Mouse (Mus musculus): ENCODE data around the gene Eif4g3. TPM values are rescaled to one million over a fixed set of nuclear protein-coding genes. Genes with fewer than 3 reads are reported as not detected.

Gene Eif4g3
- polyA plus RNA-seq, 1 experiment from 2014 or later, result 55.9 TPM

DNA sequence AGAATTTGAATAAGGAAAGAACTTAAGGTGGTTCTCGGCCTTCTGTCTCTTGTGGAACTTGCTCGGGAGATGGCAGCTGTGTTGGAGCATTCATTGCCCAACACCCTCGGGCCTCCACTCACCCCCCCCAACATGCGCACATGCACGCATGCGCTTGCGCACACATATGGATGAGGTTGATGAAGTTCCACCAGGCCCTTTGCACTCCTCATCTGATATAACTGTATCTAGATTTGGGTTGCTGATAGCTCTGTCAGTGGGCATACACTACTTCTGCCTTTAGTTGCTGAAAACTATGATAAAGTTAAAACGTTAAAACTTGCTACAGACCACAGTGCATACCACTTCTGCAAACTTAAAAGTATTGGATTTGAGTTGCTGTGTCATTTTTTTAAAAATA is 89.6 kb downstream of the Eif4g3 start:
- Histone ChIP-seq H3K27ac (ENCODE audit: low read depth, low read length) (no peak overlapping the region), H3K27me3 (ENCODE audit: control insufficient read depth, insufficient read depth, low read length) (no peaks in the 10 kb centered on the region), H3K4me1 (ENCODE audit: control insufficient read depth, insufficient read depth, low read length) (no peaks in the 10 kb centered on the region), H3K36me3 (ENCODE audit: control insufficient read depth, insufficient read depth, low read length) (peaks cover 39% of the 10 kb centered on the region), H3K4me3 (ENCODE audit: low read length) (no peak overlapping the region), H3K4me2 (replicated peaks; ENCODE audit: low read depth, low read length) (no peak overlapping the region), H3K9ac (ENCODE audit: low read depth, low read length) (no peak overlapping the region), H3K9me3 (ENCODE audit: control insufficient read depth, low read length) (no peaks in the 10 kb centered on the region)
- ATAC-seq (ENCODE audit: low FRiP score, low TSS enrichment), result no peak
- WGBS, result 93% methylated on average over 8 of the region's 8 CpGs

GRCm38 (mm10) chr4:138084103-138084502 is 91.3 kb downstream of the Eif4g3 start:
- Histone ChIP-seq H3K27me3 (ENCODE audit: control insufficient read depth, insufficient read depth, low read length) (no peaks in the 10 kb centered on the region), H3K4me1 (ENCODE audit: control insufficient read depth, insufficient read depth, low read length) (no peaks in the 10 kb centered on the region), H3K4me3 (ENCODE audit: low read length) (no peak overlapping the region), H3K9ac (ENCODE audit: low read depth, low read length) (no peak overlapping the region), H3K9me3 (ENCODE audit: control insufficient read depth, low read length) (no peaks in the 10 kb centered on the region), H3K36me3 (ENCODE audit: control insufficient read depth, insufficient read depth, low read length) (peaks cover 40% of the 10 kb centered on the region), H3K27ac (ENCODE audit: low read depth, low read length) (no peak overlapping the region), H3K4me2 (replicated peaks; ENCODE audit: low read depth, low read length) (no peak overlapping the region)
- WGBS, result 93% methylated on average over 8 of the region's 8 CpGs
- ATAC-seq (ENCODE audit: low FRiP score, low TSS enrichment), result no peak

GRCm38 (mm10) chr4:138084851-138085573 is 92.2 kb downstream of the Eif4g3 start:
- no peaks in the 10 kb centered on the region for H3K27me3 ChIP-seq (ENCODE audit: control insufficient read depth, insufficient read depth, low read length)
- H3K9ac ChIP-seq (ENCODE audit: low read depth, low read length), result no peak overlapping the region
- no peaks in the 10 kb centered on the region for H3K4me1 ChIP-seq (ENCODE audit: control insufficient read depth, insufficient read depth, low read length)
- peaks cover 47% of the 10 kb centered on the region for H3K36me3 ChIP-seq (ENCODE audit: control insufficient read depth, insufficient read depth, low read length)
- 80% methylated on average over 13 of the region's 13 CpGs for WGBS
- H3K9me3 ChIP-seq (ENCODE audit: control insufficient read depth, low read length), result no peaks in the 10 kb centered on the region
- ATAC-seq (ENCODE audit: low FRiP score, low TSS enrichment), result no peak
- H3K4me3 ChIP-seq (ENCODE audit: low read length), result no peak overlapping the region
- H3K4me2 ChIP-seq (replicated peaks; ENCODE audit: low read depth, low read length), result no peak overlapping the region
- no peak overlapping the region for H3K27ac ChIP-seq (ENCODE audit: low read depth, low read length)

- H3K36me3 ChIP-seq (ENCODE audit: control insufficient read depth, insufficient read depth, low read length), result peaks cover 53% of the 10 kb centered on the region
- no peak for ATAC-seq (ENCODE audit: low FRiP score, low TSS enrichment)
- no peak overlapping the region for H3K9ac ChIP-seq (ENCODE audit: low read depth, low read length)
- H3K9me3 ChIP-seq (ENCODE audit: control insufficient read depth, low read length), result no peaks in the 10 kb centered on the region
- no peaks in the 10 kb centered on the region for H3K4me1 ChIP-seq (ENCODE audit: control insufficient read depth, insufficient read depth, low read length)
- H3K4me2 ChIP-seq (replicated peaks; ENCODE audit: low read depth, low read length), result no peak overlapping the region
- H3K27me3 ChIP-seq (ENCODE audit: control insufficient read depth, insufficient read depth, low read length), result no peaks in the 10 kb centered on the region
- H3K27ac ChIP-seq (ENCODE audit: low read depth, low read length), result no peak overlapping the region
- no peak overlapping the region for H3K4me3 ChIP-seq (ENCODE audit: low read length)
- 93% methylated on average over 5 of the region's 5 CpGs for WGBS
These were observed 94.1 kb downstream of the Eif4g3 start for GRCm38 (mm10) chr4:138086949-138087348.

GRCm38 (mm10) chr4:138089512-138089911 is 96.7 kb downstream of the Eif4g3 start:
- Histone ChIP-seq H3K36me3 (ENCODE audit: control insufficient read depth, insufficient read depth, low read length) (peaks cover 42% of the 10 kb centered on the region), H3K4me1 (ENCODE audit: control insufficient read depth, insufficient read depth, low read length) (no peaks in the 10 kb centered on the region), H3K27me3 (ENCODE audit: control insufficient read depth, insufficient read depth, low read length) (no peaks in the 10 kb centered on the region), H3K9me3 (ENCODE audit: control insufficient read depth, low read length) (no peaks in the 10 kb centered on the region), H3K9ac (ENCODE audit: low read depth, low read length) (no peak overlapping the region), H3K4me2 (replicated peaks; ENCODE audit: low read depth, low read length) (no peak overlapping the region), H3K4me3 (ENCODE audit: low read length) (no peak overlapping the region), H3K27ac (ENCODE audit: low read depth, low read length) (no peak overlapping the region)
- ATAC-seq (ENCODE audit: low FRiP score, low TSS enrichment), result no peak
- 90% methylated on average over 2 of the region's 2 CpGs for WGBS

DNA sequence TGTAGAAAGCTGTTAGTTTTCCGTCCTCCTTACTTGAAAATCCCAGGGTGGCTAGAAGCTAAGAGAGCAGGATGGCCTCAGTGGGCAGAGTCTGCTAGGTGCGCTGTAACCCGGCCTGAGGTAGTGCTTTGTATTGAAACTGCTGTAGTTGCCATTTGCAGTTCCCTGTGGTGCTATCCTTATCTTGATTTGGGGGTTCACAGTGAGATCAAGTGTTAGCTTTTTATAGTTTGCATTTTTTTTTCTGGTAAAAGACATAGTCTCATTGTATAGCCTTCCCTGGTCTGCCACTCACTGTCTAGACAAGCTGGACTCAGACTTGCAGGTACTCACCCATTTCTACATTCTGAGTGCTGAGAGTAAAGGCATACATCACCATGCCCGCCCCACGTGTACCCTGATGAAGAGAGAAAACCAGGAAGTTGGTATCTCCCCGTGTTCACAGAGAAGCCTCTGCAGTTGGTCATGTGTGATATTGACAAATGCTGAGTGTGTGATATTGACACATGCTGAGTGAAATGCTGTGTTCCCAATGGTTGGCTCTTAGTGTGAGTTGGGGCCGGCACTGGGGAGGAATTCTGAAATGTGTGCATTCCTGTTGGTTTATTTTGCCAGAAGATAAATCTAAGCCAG is 98.9 kb downstream of the Eif4g3 start:
- no peak overlapping the region for H3K4me3 ChIP-seq (ENCODE audit: low read length)
- no peaks in the 10 kb centered on the region for H3K9me3 ChIP-seq (ENCODE audit: control insufficient read depth, low read length)
- no peaks in the 10 kb centered on the region for H3K27me3 ChIP-seq (ENCODE audit: control insufficient read depth, insufficient read depth, low read length)
- H3K4me1 ChIP-seq (ENCODE audit: control insufficient read depth, insufficient read depth, low read length), result no peaks in the 10 kb centered on the region
- 89% methylated on average over 7 of the region's 7 CpGs for WGBS
- no peak for ATAC-seq (ENCODE audit: low FRiP score, low TSS enrichment)
- no peak overlapping the region for H3K27ac ChIP-seq (ENCODE audit: low read depth, low read length)
- no peak overlapping the region for H3K4me2 ChIP-seq (replicated peaks; ENCODE audit: low read depth, low read length)
- H3K36me3 ChIP-seq (ENCODE audit: control insufficient read depth, insufficient read depth, low read length), result peaks cover 25% of the 10 kb centered on the region
- H3K9ac ChIP-seq (ENCODE audit: low read depth, low read length), result no peak overlapping the region

GRCm38 (mm10) chr4:138100456-138100855 is 107.6 kb downstream of the Eif4g3 start:
- H3K27ac ChIP-seq (ENCODE audit: low read depth, low read length), result no peak overlapping the region
- H3K4me3 ChIP-seq (ENCODE audit: low read length), result no peak overlapping the region
- H3K27me3 ChIP-seq (ENCODE audit: control insufficient read depth, insufficient read depth, low read length), result no peaks in the 10 kb centered on the region
- H3K36me3 ChIP-seq (ENCODE audit: control insufficient read depth, insufficient read depth, low read length), result peaks cover 82% of the 10 kb centered on the region
- no peak for ATAC-seq (ENCODE audit: low FRiP score, low TSS enrichment)
- H3K9me3 ChIP-seq (ENCODE audit: control insufficient read depth, low read length), result no peaks in the 10 kb centered on the region
- WGBS, result 86% methylated on average over 7 of the region's 7 CpGs
- no peak overlapping the region for H3K4me2 ChIP-seq (replicated peaks; ENCODE audit: low read depth, low read length)
- no peak overlapping the region for H3K9ac ChIP-seq (ENCODE audit: low read depth, low read length)
- H3K4me1 ChIP-seq (ENCODE audit: control insufficient read depth, insufficient read depth, low read length), result no peaks in the 10 kb centered on the region

DNA sequence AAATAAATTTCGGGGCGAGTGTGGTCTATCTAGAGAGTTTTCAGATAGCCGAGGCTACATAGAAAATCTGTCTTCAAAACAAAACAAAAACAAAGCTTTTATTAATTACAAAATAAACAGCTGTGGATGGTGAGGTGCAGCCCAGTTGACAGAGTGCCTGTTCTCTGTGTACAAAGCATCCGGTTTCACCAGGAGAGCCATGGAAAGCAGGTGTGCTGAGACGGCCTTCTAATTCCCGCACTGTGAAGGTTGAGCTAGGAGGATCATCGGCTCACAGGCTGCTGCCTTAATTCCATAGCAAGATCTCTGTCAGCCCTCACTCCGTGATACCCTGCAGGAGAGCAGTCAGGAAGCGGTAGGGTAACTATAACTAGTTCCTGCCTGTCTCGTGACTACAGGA is 109.0 kb downstream of the Eif4g3 start:
- Histone ChIP-seq H3K9me3 (ENCODE audit: control insufficient read depth, low read length) (no peaks in the 10 kb centered on the region), H3K36me3 (ENCODE audit: control insufficient read depth, insufficient read depth, low read length) (peaks cover 91% of the 10 kb centered on the region), H3K27ac (ENCODE audit: low read depth, low read length) (no peak overlapping the region), H3K4me1 (ENCODE audit: control insufficient read depth, insufficient read depth, low read length) (no peaks in the 10 kb centered on the region), H3K27me3 (ENCODE audit: control insufficient read depth, insufficient read depth, low read length) (no peaks in the 10 kb centered on the region), H3K4me3 (ENCODE audit: low read length) (no peak overlapping the region), H3K4me2 (replicated peaks; ENCODE audit: low read depth, low read length) (no peak overlapping the region), H3K9ac (ENCODE audit: low read depth, low read length) (no peak overlapping the region)
- 73% methylated on average over 10 of the region's 10 CpGs for WGBS
- no peak for ATAC-seq (ENCODE audit: low FRiP score, low TSS enrichment)

- Histone ChIP-seq H3K4me1 (ENCODE audit: control insufficient read depth, insufficient read depth, low read length) (no peaks in the 10 kb centered on the region), H3K4me3 (ENCODE audit: low read length) (no peak overlapping the region), H3K9me3 (ENCODE audit: control insufficient read depth, low read length) (no peaks in the 10 kb centered on the region), H3K4me2 (replicated peaks; ENCODE audit: low read depth, low read length) (no peak overlapping the region), H3K9ac (ENCODE audit: low read depth, low read length) (no peak overlapping the region), H3K27me3 (ENCODE audit: control insufficient read depth, insufficient read depth, low read length) (no peaks in the 10 kb centered on the region), H3K27ac (ENCODE audit: low read depth, low read length) (no peak overlapping the region), H3K36me3 (ENCODE audit: control insufficient read depth, insufficient read depth, low read length) (peaks cover 88% of the 10 kb centered on the region)
- ATAC-seq (ENCODE audit: low FRiP score, low TSS enrichment), result no peak
- WGBS, result 93% methylated on average over 3 of the region's 3 CpGs
These were observed 109.6 kb downstream of the Eif4g3 start for GRCm38 (mm10) chr4:138102413-138102812.
